ENCODE assay signal across 28 mouse cellular contexts in genomic region chr7:83253001-83253400, GRCm38 (mm10).
DNase-seq lines count a peak whose midpoint lies in the region; ATAC-seq and TF ChIP-seq lines count a peak whose summit lies in the region.
"Had no signal": no experiment of that assay in that cellular context is flagged by ENCODE, and none has a peak within 500 bp of the region (broad histone marks: within the 10 kb centered on the region; RNA-seq: fewer than 3 reads in every experiment).

No protein-coding gene starts in this region.

- peak; percentile 38 for DNase-seq in embryonic facial prominence, embryonic 11.5 days (ENCODE audit: low spot score)
- DNase-seq in embryonic facial prominence, embryonic 10.5 days (ENCODE audit: low spot score), result no peak
- DNase-seq in heart, adult 11 months, result no peak
- no peak for DNase-seq in lung, postnatal 10 days
- peak; percentile 47 for DNase-seq in limb, embryonic 14.5 days (ENCODE audit: low spot score)
- DNase-seq: adrenal gland, adult 8-10 months; cerebellum, adult 2 months; cerebellum, postnatal 14 days; kidney, adult 11 months; layer of hippocampus, postnatal 36 days; liver, postnatal 0 days; retina, postnatal 1 day; right cerebral cortex, postnatal 14 days; spleen, adult 18-20 months; thymus, adult 18-20 months; thymus, postnatal 25 days had no signal

- H3K27ac ChIP-seq in embryonic facial prominence, embryonic 11.5 days (replicated peaks; ENCODE audit: low read depth, low read length), result no peak overlapping the region
- H3K27ac ChIP-seq in embryonic facial prominence, embryonic 10.5 days (replicated peaks), result no peak overlapping the region
- H3K27ac ChIP-seq in heart, embryonic 16.5 days (ENCODE audit: low read length), result no peak overlapping the region
- H3K27ac ChIP-seq in lung, embryonic 15.5 days, result peak overlapping the region; percentile 1; the same call in 1 of the 2 replicates
- no peak overlapping the region for H3K27ac ChIP-seq in limb, embryonic 14.5 days (replicated peaks; ENCODE audit: low read depth, low read length)
- H3K27ac ChIP-seq: forebrain, embryonic 13.5 days; hindbrain, embryonic 14.5 days; kidney, embryonic 15.5 days; liver, embryonic 12.5 days; midbrain, embryonic 10.5 days; midbrain, embryonic 15.5 days; neural tube, embryonic 15.5 days had no signal

- TF ChIP-seq POLR2A in limb, embryonic 14.5 days (IDR thresholded peaks at IDR 0.05; ENCODE audit: borderline replicate concordance, extremely low read depth, insufficient read depth, insufficient read length), result no peak

- no peak overlapping the region for H3K9ac ChIP-seq in embryonic facial prominence, embryonic 11.5 days (replicated peaks; ENCODE audit: low read length)
- no peak overlapping the region for H3K9ac ChIP-seq in heart, embryonic 16.5 days (ENCODE audit: low read length)
- no peak overlapping the region for H3K9ac ChIP-seq in lung, embryonic 15.5 days
- no peak overlapping the region for H3K9ac ChIP-seq in limb, embryonic 14.5 days (ENCODE audit: low read depth, low read length, severe bottlenecking)
- H3K9ac ChIP-seq: forebrain, embryonic 13.5 days; hindbrain, embryonic 14.5 days; kidney, embryonic 15.5 days; liver, embryonic 12.5 days; liver, postnatal 0 days; midbrain, embryonic 15.5 days; neural tube, embryonic 15.5 days had no signal

- H3K4me1 ChIP-seq in embryonic facial prominence, embryonic 11.5 days (ENCODE audit: control insufficient read depth, insufficient read depth, low read length), result no peaks in the 10 kb centered on the region
- no peaks in the 10 kb centered on the region for H3K4me1 ChIP-seq in embryonic facial prominence, embryonic 10.5 days
- no peaks in the 10 kb centered on the region for H3K4me1 ChIP-seq in heart, embryonic 16.5 days (ENCODE audit: control insufficient read depth, insufficient read depth, low read length)
- H3K4me1 ChIP-seq in lung, embryonic 15.5 days, result 0 out of 2 replicates have a peak, but pooled peaks cover 5% of the 10 kb centered on the region
- no peaks in the 10 kb centered on the region for H3K4me1 ChIP-seq in limb, embryonic 14.5 days (ENCODE audit: control insufficient read depth, insufficient read depth, low read length)
- H3K4me1 ChIP-seq: forebrain, embryonic 13.5 days; liver, embryonic 12.5 days; midbrain, embryonic 10.5 days; midbrain, embryonic 15.5 days; neural tube, embryonic 15.5 days had no signal

- H3K36me3 ChIP-seq in embryonic facial prominence, embryonic 11.5 days (replicated peaks; ENCODE audit: control insufficient read depth, insufficient read depth, low read depth, low read length), result no peaks in the 10 kb centered on the region
- no peaks in the 10 kb centered on the region for H3K36me3 ChIP-seq in embryonic facial prominence, embryonic 10.5 days (replicated peaks)
- H3K36me3 ChIP-seq in heart, embryonic 16.5 days (ENCODE audit: control insufficient read depth, insufficient read depth), result no peaks in the 10 kb centered on the region
- no peaks in the 10 kb centered on the region for H3K36me3 ChIP-seq in lung, embryonic 15.5 days
- no peaks in the 10 kb centered on the region for H3K36me3 ChIP-seq in limb, embryonic 14.5 days (ENCODE audit: control insufficient read depth, insufficient read depth, low read length)
- H3K36me3 ChIP-seq: G1E; kidney, embryonic 15.5 days; liver, embryonic 12.5 days; midbrain, embryonic 10.5 days; midbrain, embryonic 15.5 days; neural tube, embryonic 15.5 days had no signal

- ATAC-seq in embryonic facial prominence, embryonic 11.5 days (replicated peaks; ENCODE audit: insufficient number of reproducible peaks, low FRiP score, low TSS enrichment, low read depth), result no peak
- ATAC-seq in heart, embryonic 16.5 days (replicated peaks; ENCODE audit: extremely low read depth, insufficient read depth, low FRiP score), result peak; percentile 45; the same call in 1 of the 2 replicates
- ATAC-seq in lung, embryonic 15.5 days (ENCODE audit: borderline replicate concordance, extremely low read depth, low FRiP score, low TSS enrichment), result peak; percentile 74; the same call in 1 of the 2 replicates
- peak; percentile 68; the same call in 1 of the 2 replicates for ATAC-seq in limb, embryonic 14.5 days (ENCODE audit: low FRiP score, low read depth)
- no peak for ATAC-seq in megakaryocyte progenitor cell, adult 5-6 weeks (replicated peaks; ENCODE audit: poor library complexity)
- ATAC-seq: liver, embryonic 12.5 days; liver, postnatal 0 days; midbrain, embryonic 15.5 days had no signal

- H3K27me3 ChIP-seq in embryonic facial prominence, embryonic 11.5 days (ENCODE audit: control insufficient read depth, insufficient read depth, low read length), result no peaks in the 10 kb centered on the region
- no peaks in the 10 kb centered on the region for H3K27me3 ChIP-seq in embryonic facial prominence, embryonic 10.5 days (replicated peaks; ENCODE audit: low read depth, poor library complexity, severe bottlenecking)
- no peaks in the 10 kb centered on the region for H3K27me3 ChIP-seq in heart, embryonic 16.5 days (ENCODE audit: control insufficient read depth, insufficient read depth, low read length)
- no peaks in the 10 kb centered on the region for H3K27me3 ChIP-seq in lung, embryonic 15.5 days
- no peaks in the 10 kb centered on the region for H3K27me3 ChIP-seq in limb, embryonic 14.5 days (ENCODE audit: control insufficient read depth, insufficient read depth, low read length)
- H3K27me3 ChIP-seq: forebrain, embryonic 13.5 days; kidney, embryonic 15.5 days; liver, embryonic 12.5 days; midbrain, embryonic 15.5 days; neural tube, embryonic 15.5 days had no signal

- WGBS in embryonic facial prominence, embryonic 11.5 days, result 63% methylated on average over 9 of the region's 9 CpGs
- WGBS in embryonic facial prominence, embryonic 10.5 days, result 75% methylated on average over 9 of the region's 9 CpGs
- 67% methylated on average over 9 of the region's 9 CpGs for WGBS in heart, embryonic 16.5 days
- 58% methylated on average over 9 of the region's 9 CpGs for WGBS in lung, embryonic 15.5 days
- 50% methylated on average over 9 of the region's 9 CpGs for WGBS in limb, embryonic 14.5 days

- H3K4me3 ChIP-seq in embryonic facial prominence, embryonic 11.5 days (ENCODE audit: low read depth, low read length), result no peak overlapping the region
- H3K4me3 ChIP-seq in embryonic facial prominence, embryonic 10.5 days, result no peak overlapping the region
- H3K4me3 ChIP-seq in heart, embryonic 16.5 days (ENCODE audit: low read length), result no peak overlapping the region
- no peak overlapping the region for H3K4me3 ChIP-seq in lung, embryonic 15.5 days
- H3K4me3 ChIP-seq in limb, embryonic 14.5 days (replicated peaks; ENCODE audit: low read length), result no peak overlapping the region
- H3K4me3 ChIP-seq: forebrain, embryonic 13.5 days; kidney, embryonic 15.5 days; liver, embryonic 12.5 days; midbrain, embryonic 10.5 days; midbrain, embryonic 15.5 days; neural tube, embryonic 15.5 days had no signal

- H3K9me3 ChIP-seq in embryonic facial prominence, embryonic 11.5 days (replicated peaks; ENCODE audit: control insufficient read depth, low read length), result no peaks in the 10 kb centered on the region
- H3K9me3 ChIP-seq in embryonic facial prominence, embryonic 10.5 days, result no peaks in the 10 kb centered on the region
- H3K9me3 ChIP-seq in heart, embryonic 16.5 days (replicated peaks; ENCODE audit: control insufficient read depth, low read length), result no peaks in the 10 kb centered on the region
- H3K9me3 ChIP-seq in lung, embryonic 15.5 days, result no peaks in the 10 kb centered on the region
- H3K9me3 ChIP-seq in limb, embryonic 14.5 days (ENCODE audit: control insufficient read depth, low read length), result no peaks in the 10 kb centered on the region
- H3K9me3 ChIP-seq: forebrain, embryonic 13.5 days; G1E; kidney, embryonic 15.5 days; liver, embryonic 12.5 days; midbrain, embryonic 10.5 days; midbrain, embryonic 15.5 days; neural tube, embryonic 15.5 days had no signal

- no peak overlapping the region for H3K4me2 ChIP-seq in embryonic facial prominence, embryonic 11.5 days (ENCODE audit: low read depth, low read length)
- H3K4me2 ChIP-seq in heart, embryonic 16.5 days (ENCODE audit: low read depth, low read length), result no peak overlapping the region
- H3K4me2 ChIP-seq in lung, embryonic 15.5 days, result no peak overlapping the region
- H3K4me2 ChIP-seq in limb, embryonic 14.5 days (replicated peaks; ENCODE audit: low read depth, low read length, severe bottlenecking), result no peak overlapping the region
- H3K4me2 ChIP-seq: forebrain, embryonic 13.5 days; heart, embryonic 11.5 days; hindbrain, embryonic 14.5 days; kidney, embryonic 15.5 days; liver, embryonic 12.5 days; midbrain, embryonic 15.5 days; neural tube, embryonic 15.5 days had no signal

Comparison
In these comparisons a context has a peak if more than half of its experiments do, and no peak if none do; other contexts are left out.
1. DNase-seq: peak in embryonic facial prominence, embryonic 11.5 days (single experiment) and limb, embryonic 14.5 days (single experiment); none in embryonic facial prominence, embryonic 10.5 days (single experiment), heart, adult 11 months (single experiment) and lung, postnatal 10 days (single experiment).
2. ATAC-seq: peak in heart, embryonic 16.5 days (single experiment), lung, embryonic 15.5 days (single experiment) and limb, embryonic 14.5 days (single experiment); none in embryonic facial prominence, embryonic 11.5 days (single experiment) and megakaryocyte progenitor cell, adult 5-6 weeks (single experiment).